Comparison of ENCODE assay signal across 20 mouse cellular contexts in the genomic region with DNA sequence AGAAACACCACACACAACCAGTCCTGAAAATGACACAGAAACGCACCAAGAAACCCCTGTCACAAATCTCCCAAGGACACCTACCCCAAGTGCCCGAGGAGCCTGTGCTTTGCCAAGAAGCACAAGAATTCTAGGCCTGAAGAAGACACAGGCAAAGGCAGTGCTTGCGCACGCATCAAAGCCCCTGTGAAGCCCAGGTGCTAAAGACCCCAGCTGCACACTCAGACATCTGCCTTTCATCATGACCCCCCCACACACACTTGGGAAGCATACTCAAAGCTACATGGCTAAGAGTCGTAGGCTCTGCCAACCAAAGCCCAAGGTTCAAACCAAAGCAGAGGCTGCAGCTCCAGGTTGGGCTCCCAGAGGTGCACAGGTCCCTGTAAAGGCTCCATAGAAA. TPM values are rescaled to one million over a fixed set of nuclear protein-coding genes. Genes with fewer than 3 reads are reported as not detected.
"Had no signal": no experiment of that assay in that cellular context is flagged by ENCODE, and none has a peak within 500 bp of the region (broad histone marks: within the 10 kb centered on the region; RNA-seq: fewer than 3 reads in every experiment).

No protein-coding gene starts in this region.

- H3K27me3 ChIP-seq: limb, embryonic 12.5 days; limb, embryonic 15.5 days; midbrain, embryonic 13.5 days; neural tube, embryonic 12.5 days had no signal

- H3K4me1 ChIP-seq: neural tube, embryonic 12.5 days had no signal

- H3K9me3 ChIP-seq: limb, embryonic 12.5 days; limb, embryonic 15.5 days; midbrain, embryonic 13.5 days; neural tube, embryonic 12.5 days had no signal

- ATAC-seq: hindbrain, postnatal 0 days; inflammation-experienced regulatory T-cells, adult 6 months; intestine, embryonic 16.5 days; liver, postnatal 0 days; lung, postnatal 0 days; midbrain, embryonic 13.5 days; midbrain, embryonic 16.5 days had no signal

- H3K4me2 ChIP-seq: limb, embryonic 12.5 days; limb, embryonic 15.5 days; liver, embryonic 11.5 days; lung, embryonic 14.5 days; midbrain, embryonic 13.5 days; neural tube, embryonic 12.5 days had no signal

- DNase-seq: kidney, adult 18-20 months; kidney, postnatal 25 days; layer of hippocampus, postnatal 36 days; left cerebral cortex, postnatal 4 days; liver, postnatal 0 days; lung, embryonic 14.5 days had no signal

- H3K4me3 ChIP-seq: limb, embryonic 12.5 days; limb, embryonic 15.5 days; midbrain, embryonic 13.5 days; neural tube, embryonic 12.5 days had no signal

- H3K27ac ChIP-seq: hindbrain, postnatal 0 days; kidney, postnatal 0 days; limb, embryonic 12.5 days; limb, embryonic 15.5 days; liver, embryonic 14.5 days; macrophage; midbrain, embryonic 13.5 days; neural tube, embryonic 12.5 days had no signal

- H3K9ac ChIP-seq: limb, embryonic 12.5 days; limb, embryonic 15.5 days; liver, embryonic 14.5 days; liver, postnatal 0 days; lung, embryonic 14.5 days; midbrain, embryonic 13.5 days; neural tube, embryonic 12.5 days had no signal

RNA-seq across cellular contexts. Expression of a gene that starts 11.0 kb away (rescaled TPM):
- polyA plus RNA-seq: intestine, embryonic 16.5 days; kidney, embryonic 14.5 days; limb, embryonic 12.5 days; limb, embryonic 15.5 days; liver, embryonic 11.5 days; liver, embryonic 14.5 days; liver, postnatal 0 days; lung, embryonic 14.5 days; midbrain, embryonic 13.5 days; neural tube, embryonic 12.5 days had no signal

RNA-seq across cellular contexts. Expression of a gene that starts 19.7 kb away (rescaled TPM):
- polyA plus RNA-seq: macrophage had no signal
